Mouse (Mus musculus): ENCODE data around the gene Psenen. TPM values are rescaled to one million over a fixed set of nuclear protein-coding genes. Genes with fewer than 3 reads are reported as not detected.

Psenen gene
- total RNA-seq (2017): 76.7 to 145 TPM (median 135 TPM) in 3 replicates

DNA sequence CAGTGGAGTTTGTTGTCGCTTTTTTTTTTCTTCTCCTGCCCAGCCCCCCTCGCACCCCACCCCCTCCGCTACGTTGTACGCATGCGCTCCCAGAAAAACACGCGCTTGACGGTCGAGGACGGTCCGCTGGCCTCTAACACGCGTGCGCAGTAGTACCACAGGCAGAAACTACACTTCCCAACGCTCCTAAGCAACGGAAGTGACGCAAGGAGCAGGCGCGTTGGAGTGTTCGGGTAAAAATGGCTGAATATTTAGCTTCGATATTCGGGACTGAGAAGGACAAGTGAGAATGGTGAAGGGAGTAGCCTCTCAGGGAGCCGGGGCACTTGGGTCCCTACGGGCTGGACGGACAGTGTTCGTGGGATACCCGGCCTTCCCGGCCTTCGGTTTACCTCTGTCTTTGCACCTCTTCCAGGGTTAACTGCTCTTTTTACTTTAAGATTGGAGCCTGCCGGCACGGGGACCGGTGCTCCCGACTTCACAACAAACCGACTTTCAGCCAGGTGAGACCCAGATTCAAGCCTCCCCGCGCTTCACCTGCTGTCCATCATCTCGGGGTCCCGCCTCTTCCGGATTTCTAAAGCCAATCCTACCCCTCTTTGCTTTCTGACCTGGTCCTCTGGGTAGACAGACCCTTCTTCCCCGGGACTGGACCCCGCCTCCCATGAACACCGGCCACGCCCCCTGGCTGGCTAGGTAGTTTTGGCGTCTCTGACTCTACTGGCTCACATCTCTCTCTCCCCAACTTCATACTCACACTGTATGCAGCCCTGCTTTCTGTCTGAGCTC is at the start of gene Psenen, which contains the start of the genes U2af1l4 and Gm49396:
TSS of gene Psenen (minus strand) at position 511 of the 789 bp plus-strand sequence.
TSS of gene U2af1l4 (plus strand) at position 185 of the 789 bp plus-strand sequence.
TSS of gene Gm49396 (plus strand) at position 228 of the 789 bp plus-strand sequence.
- peak; percentile 76 for ATAC-seq (replicated peaks; ENCODE audit: insufficient number of reproducible peaks, low FRiP score, low TSS enrichment, poor library complexity, severe bottlenecking)

- ATAC-seq (replicated peaks; ENCODE audit: insufficient number of reproducible peaks, low FRiP score, low TSS enrichment, poor library complexity, severe bottlenecking): no peak
Observed at GRCm38 (mm10) chr7:30612654-30613402, 49.4 kb upstream of the Psenen start, which contains the start of gene Upk1a. Upk1a (minus strand) TSS chr7:30612847.

DNA sequence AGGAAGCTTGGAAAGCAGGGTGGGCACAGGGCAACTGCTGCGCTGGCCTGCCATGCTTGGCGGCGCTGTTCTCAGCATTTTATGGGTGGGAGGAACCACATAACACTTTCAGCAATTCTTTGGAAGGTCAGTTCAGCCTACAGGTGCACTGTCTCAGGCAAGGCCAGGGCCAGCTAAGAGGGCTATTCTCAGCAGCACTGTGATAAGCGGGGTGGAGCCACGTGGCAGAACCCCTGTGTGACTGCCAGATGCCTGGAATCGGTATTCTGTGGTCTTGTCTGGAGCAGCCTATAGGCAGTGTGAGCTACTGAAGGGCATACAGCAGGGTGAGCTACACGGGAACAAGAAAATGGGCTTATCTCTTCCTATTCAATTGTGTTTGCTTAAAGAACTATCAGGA is 46.6 kb upstream of the Psenen start:
- no peak for ATAC-seq (replicated peaks; ENCODE audit: insufficient number of reproducible peaks, low FRiP score, low TSS enrichment, poor library complexity, severe bottlenecking)

DNA sequence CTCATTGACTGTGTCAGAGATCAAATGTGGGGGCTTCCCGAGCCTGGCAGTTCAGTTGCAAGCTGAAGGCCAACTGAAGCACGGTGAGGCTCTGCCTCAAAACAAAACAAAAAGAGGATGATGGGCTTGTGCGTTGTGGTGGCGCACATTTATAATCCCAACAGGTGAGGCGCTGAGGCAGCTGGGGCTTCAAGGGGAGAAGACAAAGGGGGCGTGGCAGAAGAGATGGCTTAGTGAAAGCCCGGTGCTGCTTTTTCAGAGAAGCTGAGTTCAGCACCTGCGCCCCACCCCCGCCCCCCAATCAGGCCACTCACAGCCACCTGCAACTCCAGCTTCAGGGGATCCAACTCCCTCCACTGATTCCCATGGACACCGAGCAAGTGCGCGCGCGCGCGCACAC is 45.0 kb upstream of the Psenen start:
- no peak for ATAC-seq (replicated peaks; ENCODE audit: insufficient number of reproducible peaks, low FRiP score, low TSS enrichment, poor library complexity, severe bottlenecking)

DNA sequence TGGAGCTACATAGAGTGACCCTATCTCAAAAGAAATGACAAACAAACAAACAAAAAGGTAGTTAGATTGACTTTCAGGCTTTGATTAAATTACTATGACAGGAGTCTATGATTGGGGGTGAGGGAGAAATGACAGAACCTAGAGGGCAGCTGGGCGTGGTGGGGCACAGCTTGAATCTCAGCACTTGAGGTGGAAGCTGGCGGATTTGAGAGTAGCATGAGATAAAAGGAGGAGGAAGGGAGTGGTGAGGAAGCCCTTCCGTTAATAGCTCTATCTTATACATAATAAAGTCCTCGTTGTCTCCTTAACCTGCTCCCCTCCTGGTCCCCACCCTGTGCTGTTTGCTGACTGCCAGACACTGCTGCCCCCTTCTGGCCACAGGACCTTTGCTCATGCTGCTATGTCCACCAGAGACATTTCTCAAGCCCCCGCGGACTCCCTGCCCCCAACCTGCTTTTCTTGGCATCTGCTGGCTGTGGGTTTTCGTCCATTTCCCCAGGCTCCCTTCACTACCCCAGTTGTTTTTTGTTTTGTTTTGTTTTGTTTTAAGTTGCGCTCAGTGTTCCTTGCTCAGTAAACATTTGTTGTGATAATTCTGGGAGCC is 44.4 kb upstream of the Psenen start:
- 0 out of 2 replicates have a peak, but pooled peaks have one; percentile 68 for ATAC-seq (replicated peaks; ENCODE audit: insufficient number of reproducible peaks, low FRiP score, low TSS enrichment, poor library complexity, severe bottlenecking)

GRCm38 (mm10) chr7:30604944-30605343 is 41.5 kb upstream of the Psenen start:
- no peak for ATAC-seq (replicated peaks; ENCODE audit: insufficient number of reproducible peaks, low FRiP score, low TSS enrichment, poor library complexity, severe bottlenecking)

DNA sequence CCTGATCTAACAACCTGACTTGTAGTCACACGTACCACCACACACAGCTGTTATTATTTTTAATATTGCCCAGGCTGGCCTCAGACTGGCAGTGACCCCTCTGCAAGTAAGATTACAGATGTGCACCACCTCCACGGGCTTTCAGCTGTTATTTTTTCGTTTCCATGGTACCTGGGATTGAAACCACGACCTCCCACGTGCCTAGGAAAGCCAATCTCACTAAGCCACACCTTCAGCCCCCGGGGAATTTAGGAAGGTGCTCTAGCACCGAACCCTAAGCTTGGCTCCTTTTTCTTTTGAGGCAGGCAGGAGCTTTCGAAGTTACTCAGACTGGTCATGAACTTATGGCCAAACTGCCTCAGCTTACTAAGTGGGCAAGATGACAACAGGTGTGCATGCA is 41.0 kb upstream of the Psenen start:
- ATAC-seq (replicated peaks; ENCODE audit: insufficient number of reproducible peaks, low FRiP score, low TSS enrichment, poor library complexity, severe bottlenecking): no peak

DNA sequence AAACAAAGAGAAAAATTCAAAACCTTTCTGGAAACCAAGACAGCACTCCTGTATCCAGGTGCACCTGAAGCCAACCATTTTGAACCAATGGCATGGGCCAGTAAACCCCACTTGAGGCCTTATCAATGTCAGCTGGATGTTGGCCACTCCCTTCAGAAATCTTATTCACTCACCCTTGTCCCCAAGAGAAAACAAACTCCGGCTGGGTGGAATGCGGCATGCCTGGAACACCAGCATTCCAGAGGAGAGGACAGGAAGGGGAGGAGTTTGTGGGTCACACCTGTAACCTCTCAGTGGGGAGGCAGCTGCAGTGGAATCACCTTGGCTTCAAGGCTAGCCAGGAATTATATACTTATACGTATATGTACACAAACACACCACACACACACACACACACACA is 39.2 kb upstream of the Psenen start:
- no peak for ATAC-seq (replicated peaks; ENCODE audit: insufficient number of reproducible peaks, low FRiP score, low TSS enrichment, poor library complexity, severe bottlenecking)

DNA sequence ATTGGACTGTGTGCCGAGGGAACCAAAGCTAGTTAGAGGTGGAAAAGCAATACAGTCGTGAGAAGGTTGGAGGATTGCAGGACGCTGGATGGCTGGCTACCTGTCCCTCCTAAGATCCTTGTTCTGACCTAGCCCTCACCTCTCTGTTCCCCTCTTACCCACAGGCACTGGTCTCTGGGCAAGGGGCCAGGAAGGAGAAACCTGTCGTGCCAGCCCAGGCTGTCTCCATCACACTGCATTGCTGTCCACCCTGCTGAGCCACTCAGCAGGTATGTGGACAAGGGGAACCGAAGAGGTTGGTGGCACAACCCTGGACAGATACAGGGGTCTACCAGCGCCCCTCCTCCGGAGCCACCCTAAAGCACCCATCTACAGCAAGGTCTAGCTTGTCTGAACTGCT is 37.2 kb upstream of the Psenen start:
- no peak for ATAC-seq (replicated peaks; ENCODE audit: insufficient number of reproducible peaks, low FRiP score, low TSS enrichment, poor library complexity, severe bottlenecking)

DNA sequence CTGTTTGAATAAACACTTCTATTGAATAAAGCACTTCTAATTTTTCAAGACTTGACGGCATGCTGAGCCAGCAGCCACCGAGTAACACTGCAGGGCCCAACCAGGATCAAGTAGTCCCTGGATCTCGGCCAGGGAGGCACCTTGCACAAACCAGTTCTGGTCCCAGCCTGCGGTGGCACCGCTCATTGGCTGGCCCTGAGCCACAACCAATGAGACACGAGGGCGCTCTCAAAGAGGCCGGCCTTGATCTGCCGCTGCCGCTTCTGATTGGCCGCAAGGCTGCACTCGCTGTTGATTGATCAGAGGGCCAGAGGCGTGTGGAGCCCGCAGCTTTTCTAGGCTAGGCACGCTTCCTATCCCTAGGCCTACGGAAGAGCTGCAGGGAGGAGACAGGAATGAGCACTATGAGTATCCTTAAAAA is 36.5 kb upstream of the Psenen start:
- ATAC-seq (replicated peaks; ENCODE audit: insufficient number of reproducible peaks, low FRiP score, low TSS enrichment, poor library complexity, severe bottlenecking): peak; percentile 93

GRCm38 (mm10) chr7:30598786-30599185 is 35.4 kb upstream of the Psenen start, which contains the start of gene Zbtb32:
Zbtb32 (minus strand) TSS chr7:30598909.
- no peak for ATAC-seq (replicated peaks; ENCODE audit: insufficient number of reproducible peaks, low FRiP score, low TSS enrichment, poor library complexity, severe bottlenecking)

- no peak for ATAC-seq (replicated peaks; ENCODE audit: insufficient number of reproducible peaks, low FRiP score, low TSS enrichment, poor library complexity, severe bottlenecking)
Observed at GRCm38 (mm10) chr7:30596811-30597210, 33.4 kb upstream of the Psenen start.

GRCm38 (mm10) chr7:30596093-30596492 is 32.7 kb upstream of the Psenen start:
- no peak for ATAC-seq (replicated peaks; ENCODE audit: insufficient number of reproducible peaks, low FRiP score, low TSS enrichment, poor library complexity, severe bottlenecking)

GRCm38 (mm10) chr7:30594510-30595024 is 31.1 kb upstream of the Psenen start:
- ATAC-seq (replicated peaks; ENCODE audit: insufficient number of reproducible peaks, low FRiP score, low TSS enrichment, poor library complexity, severe bottlenecking): no peak

- ATAC-seq (replicated peaks; ENCODE audit: insufficient number of reproducible peaks, low FRiP score, low TSS enrichment, poor library complexity, severe bottlenecking): no peak
Observed at GRCm38 (mm10) chr7:30593579-30594509, 30.4 kb upstream of the Psenen start.

GRCm38 (mm10) chr7:30592772-30593423 is 29.5 kb upstream of the Psenen start:
- ATAC-seq (replicated peaks; ENCODE audit: insufficient number of reproducible peaks, low FRiP score, low TSS enrichment, poor library complexity, severe bottlenecking): no peak

- no peak for ATAC-seq (replicated peaks; ENCODE audit: insufficient number of reproducible peaks, low FRiP score, low TSS enrichment, poor library complexity, severe bottlenecking)
Observed at GRCm38 (mm10) chr7:30591605-30591951, 28.2 kb upstream of the Psenen start.
